Mouse (Mus musculus) spleen, adult 2 months (tissue): ENCODE results near the gene Tbx1. TPM values are rescaled to one million over a fixed set of nuclear protein-coding genes. Genes with fewer than 3 reads are reported as not detected.

ENCODE experiments used
- DNase-seq, 2 experiments: peaks; one replicate each; pipeline versions ENCODE4 v3.0.0 to v3.0.0-alpha.2; 2012 to 2021; ENCODE audit warnings: low spot score in 2 of 2, low read depth in 1 of 2
- H3K27ac ChIP-seq: fragments of 200-500 bp; 2 replicates; pipeline ENCODE4 v1.5.1; 2012; ENCODE audit warnings: low read length, inconsistent platforms; ENCODE audit not compliant: insufficient read depth
- H3K27me3 ChIP-seq: fragments of 200-500 bp; 2 replicates; pipeline ENCODE4 v1.6.1; 2012; ENCODE audit warnings: mild to moderate bottlenecking, moderate library complexity, low read length, inconsistent platforms; ENCODE audit not compliant: control insufficient read depth, insufficient read depth
- H3K36me3 ChIP-seq: fragments of 200-500 bp; 2 replicates; pipeline ENCODE4 v1.6.1; 2012; ENCODE audit warnings: mild to moderate bottlenecking, low read length, inconsistent platforms; ENCODE audit not compliant: control insufficient read depth, insufficient read depth
- H3K4me1 ChIP-seq: fragments of 200-500 bp; 2 replicates; pipeline ENCODE4 v1.6.1; 2011; ENCODE audit warnings: inconsistent platforms; ENCODE audit not compliant: control insufficient read depth, insufficient read depth, insufficient read length
- H3K4me3 ChIP-seq: fragments of 200-500 bp; 2 replicates; pipeline ENCODE4 v1.5.1; 2011; ENCODE audit warnings: mild to moderate bottlenecking, inconsistent platforms; ENCODE audit not compliant: insufficient read depth, insufficient read length; ENCODE audit errors: extremely low read depth
- CTCF ChIP-seq: fragments of 200-500 bp; IDR thresholded peaks from 2 replicates; pipeline ENCODE4 v1.5.1; 2011; ENCODE audit warnings: mild to moderate bottlenecking, inconsistent platforms; ENCODE audit not compliant: insufficient read depth, insufficient read length, insufficient replicate concordance; ENCODE audit errors: extremely low read depth
- POLR2A ChIP-seq: fragments of 200-500 bp; IDR thresholded peaks from 2 replicates; pipeline ENCODE4 v1.6.1; 2011; ENCODE audit warnings: low read depth, low read length, inconsistent platforms
- WGBS: fragments of 180-500 bp; shearing (Covaris S2); methylation state at CpG from one replicate; pipeline ENCODE4 v1.1.7; 2018; 5-methylcytosine and 5-hydroxymethylcytosine counted together
- polyA plus RNA-seq: library from polyadenylated mRNA; depleted of rRNA; stranded (reverse); fragments of >200 nt; gene quantifications from 2 replicates; pipeline ENCODE4 v1.2.3, GENCODE M21; 2012

Gene Tbx1
- polyA plus RNA-seq, 1 experiment: 0.42 TPM

DNA sequence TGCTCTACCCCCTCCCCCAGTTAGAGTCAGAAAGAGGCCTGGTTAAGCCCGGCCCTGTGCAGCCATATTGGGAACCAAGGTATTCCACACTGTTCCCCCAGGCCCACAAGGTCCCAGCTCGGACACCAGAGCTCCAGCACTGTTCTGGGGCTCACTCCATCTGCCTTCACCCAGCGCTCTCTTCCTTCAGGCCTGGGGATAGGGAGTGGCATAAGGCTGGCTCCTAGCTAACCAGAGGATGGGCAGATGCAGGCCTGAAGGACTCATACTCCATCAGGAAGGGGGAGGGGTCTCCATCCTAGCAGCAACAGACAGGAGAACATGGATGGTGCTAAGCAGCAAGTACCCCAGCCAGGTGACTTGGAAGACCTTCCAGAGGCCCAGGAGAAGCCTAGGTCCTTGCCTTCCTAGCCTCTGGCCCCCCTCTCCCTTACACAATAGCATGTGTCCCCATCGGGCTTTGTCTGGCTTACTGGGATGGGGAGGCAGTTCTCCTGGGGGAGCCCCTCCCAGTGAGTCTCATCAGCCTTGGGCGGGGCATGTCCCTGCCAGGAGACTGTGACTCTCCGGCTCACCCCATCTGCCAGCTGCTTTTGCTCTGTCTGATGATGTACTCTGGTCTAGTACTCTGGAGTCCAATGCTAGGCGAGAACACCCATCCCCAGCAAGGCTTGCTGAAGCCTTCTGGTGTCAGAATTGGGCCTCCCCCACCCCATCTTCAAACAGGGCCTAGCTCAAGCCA is 37.9 kb upstream of the Tbx1 start:
- Histone ChIP-seq H3K4me3 (no peak overlapping the region), H3K36me3 (no peaks in the 10 kb centered on the region), H3K27ac (no peak overlapping the region), H3K27me3 (peaks cover 19% of the 10 kb centered on the region), H3K4me1 (peaks cover 4% of the 10 kb centered on the region; the same call in 1 of the 2 replicates)
- no peak for DNase-seq
- TF ChIP-seq CTCF (no peak), POLR2A (no peak)
- WGBS: 89% methylated on average over 7 of the region's 7 CpGs

- no peaks in the 10 kb centered on the region for H3K36me3 ChIP-seq
- WGBS: 66% methylated on average over 3 of the region's 3 CpGs
- TF ChIP-seq CTCF: no peak
- TF ChIP-seq POLR2A: no peak
- peaks cover 4% of the 10 kb centered on the region; the same call in 1 of the 2 replicates for H3K4me1 ChIP-seq
- H3K27ac ChIP-seq: no peak overlapping the region
- no peak overlapping the region for H3K4me3 ChIP-seq
- no peak for DNase-seq
- peaks cover 23% of the 10 kb centered on the region for H3K27me3 ChIP-seq
Observed at GRCm38 (mm10) chr16:18627163-18627562, 36.7 kb upstream of the Tbx1 start.

DNA sequence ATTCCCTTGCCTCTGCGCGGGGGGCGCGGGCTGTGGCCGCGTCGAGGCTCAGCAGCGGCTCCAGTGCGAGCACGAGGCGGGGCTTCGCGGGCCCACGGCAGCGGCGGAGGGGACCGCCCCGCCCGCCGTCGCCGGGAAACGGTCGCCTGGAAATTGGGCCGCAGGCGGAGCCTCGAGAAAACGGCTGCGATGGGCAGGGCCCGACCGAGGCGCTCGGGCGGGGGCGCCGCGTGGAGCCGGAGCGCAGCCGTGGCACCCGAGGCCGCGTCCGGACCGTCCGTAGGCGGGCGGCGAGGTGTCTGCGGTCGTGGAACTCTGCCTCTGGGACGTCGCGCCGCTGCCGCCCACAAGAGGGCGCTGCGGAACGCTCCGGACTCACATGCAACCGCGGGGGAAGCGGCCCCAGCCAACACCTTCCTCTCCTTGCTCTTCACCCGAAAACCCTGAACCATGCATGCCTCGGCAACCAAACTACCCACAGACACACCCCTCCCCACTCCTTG is 36.0 kb upstream of the Tbx1 start, which contains the start of gene Gm49601:
Gene Gm49601 (minus strand): TSS at position 52 of the 503 bp plus-strand sequence.
- Histone ChIP-seq H3K27ac (no peak within 1 kb of the TSS), H3K27me3 (peaks cover 27% of the 10 kb centered on the region), H3K4me1 (peaks cover 4% of the 10 kb centered on the region; the same call in 1 of the 2 replicates), H3K36me3 (no peaks in the 10 kb centered on the region), H3K4me3 (peak within 1 kb of the TSS; percentile 44; the same call in 1 of the 2 replicates)
- under 1% methylated on average over 61 of the region's 65 CpGs for WGBS
- no peak for TF ChIP-seq POLR2A
- TF ChIP-seq CTCF: peak; percentile 88
- peak; percentile 45 to 74 for DNase-seq

GRCm38 (mm10) chr16:18625791-18626311 is 35.4 kb upstream of the Tbx1 start:
- WGBS: 17% methylated on average over 26 of the region's 26 CpGs
- no peaks in the 10 kb centered on the region for H3K36me3 ChIP-seq
- H3K27ac ChIP-seq: no peak overlapping the region
- peaks cover 33% of the 10 kb centered on the region for H3K27me3 ChIP-seq
- peaks cover 4% of the 10 kb centered on the region; the same call in 1 of the 2 replicates for H3K4me1 ChIP-seq
- no peak for DNase-seq
- H3K4me3 ChIP-seq: peak overlapping the region; percentile 44; the same call in 1 of the 2 replicates
- TF ChIP-seq CTCF (no peak), POLR2A (no peak)

DNA sequence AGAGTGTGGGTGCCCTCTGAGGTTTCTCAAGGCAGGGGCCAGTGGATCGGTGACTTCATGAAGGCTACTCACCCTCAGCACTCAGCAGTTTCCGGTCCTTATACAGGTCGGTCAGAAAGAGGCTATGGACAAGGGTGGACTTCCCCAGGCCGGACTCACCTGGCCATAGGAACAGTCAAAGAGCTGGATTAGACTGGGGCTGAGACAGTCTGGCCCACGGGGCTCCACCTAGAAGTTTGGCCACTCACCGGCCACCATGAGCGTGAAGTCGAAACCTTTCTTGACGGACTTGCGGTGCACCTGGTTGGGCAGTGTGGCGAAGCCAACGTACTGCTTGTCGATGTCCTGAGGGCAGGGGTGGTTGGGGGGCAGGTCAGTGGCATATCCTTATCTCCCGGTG is 34.6 kb upstream of the Tbx1 start:
- H3K27ac ChIP-seq: no peak overlapping the region
- H3K36me3 ChIP-seq: no peaks in the 10 kb centered on the region
- peaks cover 35% of the 10 kb centered on the region for H3K27me3 ChIP-seq
- no peak for DNase-seq
- no peak for TF ChIP-seq POLR2A
- TF ChIP-seq CTCF: no peak
- 49% methylated on average over 14 of the region's 14 CpGs for WGBS
- no peak overlapping the region for H3K4me3 ChIP-seq
- H3K4me1 ChIP-seq: peaks cover 4% of the 10 kb centered on the region; the same call in 1 of the 2 replicates

- 27% methylated on average over 15 of the region's 15 CpGs for WGBS
- DNase-seq: no peak
- H3K27me3 ChIP-seq: peaks cover 31% of the 10 kb centered on the region
- H3K4me1 ChIP-seq: peaks cover 4% of the 10 kb centered on the region; the same call in 1 of the 2 replicates
- TF ChIP-seq CTCF: no peak
- TF ChIP-seq POLR2A: no peak
- no peak overlapping the region for H3K4me3 ChIP-seq
- H3K27ac ChIP-seq: no peak overlapping the region
- no peaks in the 10 kb centered on the region for H3K36me3 ChIP-seq
Observed at GRCm38 (mm10) chr16:18624641-18625040, 34.2 kb upstream of the Tbx1 start.
